Mouse (Mus musculus): ENCODE data around the gene Gm20518. TPM values are rescaled to one million over a fixed set of nuclear protein-coding genes. Genes with fewer than 3 reads are reported as not detected.

Gene Gm20518
- total and polyA plus RNA-seq, 3 experiments: 0.09 to 1.0 (median 0.75) TPM

DNA sequence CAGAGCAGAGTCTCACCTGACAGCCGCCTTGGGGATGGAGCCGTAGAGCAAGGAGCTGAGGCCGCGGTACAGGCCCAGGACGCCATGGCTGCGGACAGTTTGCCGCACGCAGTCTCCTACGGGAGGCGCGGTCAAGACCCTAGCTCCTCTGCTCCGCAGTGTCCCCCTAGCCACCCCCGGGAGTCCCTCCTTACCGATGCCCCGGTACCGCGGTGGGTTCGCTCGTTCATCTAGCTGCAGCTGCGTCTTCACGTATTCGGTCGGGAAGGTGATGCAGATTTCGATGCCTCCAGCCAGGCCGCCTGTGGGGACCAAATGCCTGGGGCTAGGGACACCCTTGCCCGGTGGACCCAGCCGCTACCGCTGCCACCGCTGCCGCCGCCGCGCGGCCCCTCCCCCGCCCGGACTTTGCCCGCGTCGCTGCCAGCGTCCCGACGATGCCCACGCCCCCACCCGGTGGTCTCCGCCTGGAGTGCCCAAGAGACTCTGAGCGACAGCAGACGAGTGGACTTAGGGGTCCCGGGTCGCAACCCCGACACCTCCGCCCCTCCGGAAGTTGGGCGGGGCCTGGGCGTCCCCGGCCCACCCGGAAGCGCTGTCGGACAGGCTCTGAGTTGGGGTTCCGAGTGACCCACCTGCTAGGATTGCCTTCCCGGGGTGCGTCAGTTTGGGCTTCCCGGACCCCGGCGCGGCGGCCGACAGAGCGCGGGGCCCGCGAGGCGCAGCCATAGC lies 36.0 kb upstream of the Gm20518 start:
- Histone ChIP-seq H3K4me1 (ENCODE audit: insufficient read depth, low read depth, low read length) (peaks cover 65% of the 10 kb centered on the region), H3K4me3 (ENCODE audit: low read depth, low read length) (peak overlapping the region; percentile 89), H3K27me3 (ENCODE audit: insufficient read depth, low read length) (peaks cover 9% of the 10 kb centered on the region; the same call in 1 of the 2 replicates), H3K36me3 (replicated peaks) (peaks cover 43% of the 10 kb centered on the region), H3K9me3 (replicated peaks) (no peaks in the 10 kb centered on the region)
- no peak for TF ChIP-seq CTCF (IDR thresholded peaks at IDR 0.05; ENCODE audit: low read depth, low read length)
- no peak for TF ChIP-seq POLR2AphosphoS5 (IDR thresholded peaks at IDR 0.05; ENCODE audit: insufficient replicate concordance, low read depth, low read length)
- TF ChIP-seq TAL1 (conservative IDR thresholded peaks at IDR 0.05; ENCODE audit: low read depth, low read length): no peak
- no peak for TF ChIP-seq GATA1 (IDR thresholded peaks at IDR 0.05; ENCODE audit: borderline replicate concordance, low read length)
- no peak for TF ChIP-seq GATA2 (IDR thresholded peaks at IDR 0.05; ENCODE audit: borderline replicate concordance, low read depth, low read length)
- DNase-seq (ENCODE audit: low spot score): peak; percentile 62
- no peak for ATAC-seq (ENCODE audit: extremely low read depth, insufficient number of reproducible peaks, low FRiP score, poor library complexity, severe bottlenecking)

DNA sequence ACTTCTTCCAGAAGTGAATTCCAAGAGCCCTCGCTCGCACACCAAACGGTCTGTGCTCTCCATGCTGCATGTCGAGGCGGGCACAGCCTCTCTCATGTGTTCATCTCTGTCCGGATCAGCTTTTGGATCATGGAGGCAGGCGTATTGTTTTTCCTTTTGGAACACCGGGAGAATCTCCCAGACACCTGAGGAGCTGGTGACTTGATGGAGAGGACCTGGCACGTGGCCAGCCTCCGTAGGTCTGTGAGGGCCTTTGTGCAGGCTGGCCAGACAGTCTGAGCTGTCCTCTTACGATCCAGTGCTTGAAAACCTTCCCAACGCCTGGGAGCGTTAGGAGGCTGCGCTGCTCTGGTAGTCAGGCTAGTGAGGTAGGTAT lies 30.7 kb upstream of the Gm20518 start:
- peaks cover 41% of the 10 kb centered on the region for H3K36me3 ChIP-seq (replicated peaks)
- TF ChIP-seq CTCF (IDR thresholded peaks at IDR 0.05; ENCODE audit: low read depth, low read length) (no peak), POLR2AphosphoS5 (IDR thresholded peaks at IDR 0.05; ENCODE audit: insufficient replicate concordance, low read depth, low read length) (0 out of 2 replicates have a peak, but pooled peaks have one; percentile 13)
- peak overlapping the region; percentile 80 for H3K4me3 ChIP-seq (ENCODE audit: low read depth, low read length)
- no peak for ATAC-seq (ENCODE audit: extremely low read depth, insufficient number of reproducible peaks, low FRiP score, poor library complexity, severe bottlenecking)
- H3K4me1 ChIP-seq (ENCODE audit: insufficient read depth, low read depth, low read length): peaks cover 63% of the 10 kb centered on the region
- DNase-seq (ENCODE audit: low spot score): no peak
- H3K27me3 ChIP-seq (ENCODE audit: insufficient read depth, low read length): peaks cover 8% of the 10 kb centered on the region; the same call in 1 of the 2 replicates
- H3K9me3 ChIP-seq (replicated peaks): no peaks in the 10 kb centered on the region

DNA sequence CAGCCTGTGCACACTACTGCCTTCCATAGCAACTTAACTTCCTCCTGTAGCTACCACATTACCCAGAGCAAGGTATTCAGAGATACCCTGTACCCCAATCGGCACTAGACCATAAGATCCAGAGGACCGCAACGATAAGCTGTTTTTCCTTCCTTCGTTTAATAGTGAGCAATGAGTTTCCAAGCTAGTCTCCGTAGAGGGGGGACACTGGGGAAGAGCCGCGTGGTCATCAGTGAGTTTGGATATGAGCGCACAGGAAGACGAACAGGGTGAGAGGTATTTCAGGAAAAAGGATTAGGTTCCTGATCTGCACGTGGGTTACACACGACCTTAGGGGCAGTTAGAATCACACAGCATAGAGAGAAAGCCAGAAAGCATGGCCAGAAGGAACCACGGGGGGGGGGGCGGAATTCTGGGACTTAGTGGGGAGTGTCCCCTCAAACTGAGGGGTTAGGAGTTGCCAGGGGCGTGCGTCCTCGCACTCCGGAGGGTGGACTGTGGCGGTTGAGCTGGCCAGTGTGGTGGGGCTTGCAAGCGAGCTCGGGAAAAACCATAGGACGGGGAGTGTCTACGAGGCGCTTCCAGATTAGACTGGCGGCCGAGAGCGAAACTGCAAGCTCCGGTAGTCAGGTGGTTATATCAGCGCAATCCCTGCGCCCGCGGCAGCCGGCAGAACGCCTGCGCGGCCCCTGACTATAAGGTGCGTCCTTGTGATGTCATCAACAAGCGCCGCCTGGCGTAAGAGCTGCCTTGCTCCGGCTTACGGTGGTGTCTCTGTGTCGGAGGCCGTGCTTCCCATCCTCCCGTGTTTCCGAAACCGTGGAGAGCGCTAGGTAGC lies 30.1 kb upstream of the Gm20518 start:
- TF ChIP-seq TAL1 (conservative IDR thresholded peaks at IDR 0.05; ENCODE audit: low read depth, low read length) (no peak), POLR2AphosphoS5 (IDR thresholded peaks at IDR 0.05; ENCODE audit: insufficient replicate concordance, low read depth, low read length) (no peak), GATA1 (IDR thresholded peaks at IDR 0.05; ENCODE audit: borderline replicate concordance, low read length) (no peak), GATA2 (IDR thresholded peaks at IDR 0.05; ENCODE audit: borderline replicate concordance, low read depth, low read length) (no peak), CTCF (IDR thresholded peaks at IDR 0.05; ENCODE audit: low read depth, low read length) (no peak)
- peaks cover 10% of the 10 kb centered on the region for H3K27me3 ChIP-seq (ENCODE audit: insufficient read depth, low read length)
- ATAC-seq (ENCODE audit: extremely low read depth, insufficient number of reproducible peaks, low FRiP score, poor library complexity, severe bottlenecking): peak; percentile 84
- peaks cover 35% of the 10 kb centered on the region for H3K36me3 ChIP-seq (replicated peaks)
- no peaks in the 10 kb centered on the region for H3K9me3 ChIP-seq (replicated peaks)
- H3K4me3 ChIP-seq (ENCODE audit: low read depth, low read length): peak overlapping the region; percentile 80
- peaks cover 57% of the 10 kb centered on the region for H3K4me1 ChIP-seq (ENCODE audit: insufficient read depth, low read depth, low read length)
- DNase-seq (ENCODE audit: low spot score): peak; percentile 80

DNA sequence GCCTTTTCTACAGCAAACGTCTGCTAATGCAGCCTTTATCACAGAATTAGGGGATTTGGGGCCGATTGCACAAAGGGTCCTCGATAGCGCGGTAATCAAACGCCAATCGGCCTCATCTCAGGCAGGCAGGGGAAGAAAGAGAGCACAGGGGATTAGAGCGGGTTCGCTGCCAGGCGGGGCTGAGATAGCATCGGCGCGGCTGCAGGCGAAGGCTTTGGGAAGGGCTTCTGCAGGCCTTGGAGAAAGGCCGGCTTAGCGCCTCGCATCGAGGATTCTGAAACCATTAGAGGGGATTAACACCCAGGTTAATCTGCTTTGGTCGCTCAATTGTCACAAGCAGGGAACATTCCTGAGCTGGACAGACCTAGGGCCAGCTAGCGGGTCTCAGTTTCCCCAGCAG lies 29.1 kb upstream of the Gm20518 start:
- H3K36me3 ChIP-seq (replicated peaks): peaks cover 25% of the 10 kb centered on the region
- H3K4me3 ChIP-seq (ENCODE audit: low read depth, low read length): no peak overlapping the region
- H3K9me3 ChIP-seq (replicated peaks): no peaks in the 10 kb centered on the region
- ATAC-seq (ENCODE audit: extremely low read depth, insufficient number of reproducible peaks, low FRiP score, poor library complexity, severe bottlenecking) (no peak), DNase-seq (ENCODE audit: low spot score) (no peak)
- peaks cover 48% of the 10 kb centered on the region for H3K4me1 ChIP-seq (ENCODE audit: insufficient read depth, low read depth, low read length)
- TF ChIP-seq POLR2AphosphoS5 (IDR thresholded peaks at IDR 0.05; ENCODE audit: insufficient replicate concordance, low read depth, low read length) (no peak), GATA1 (IDR thresholded peaks at IDR 0.05; ENCODE audit: borderline replicate concordance, low read length) (no peak), TAL1 (conservative IDR thresholded peaks at IDR 0.05; ENCODE audit: low read depth, low read length) (no peak), GATA2 (IDR thresholded peaks at IDR 0.05; ENCODE audit: borderline replicate concordance, low read depth, low read length) (no peak), CTCF (IDR thresholded peaks at IDR 0.05; ENCODE audit: low read depth, low read length) (no peak)
- peaks cover 17% of the 10 kb centered on the region for H3K27me3 ChIP-seq (ENCODE audit: insufficient read depth, low read length)

DNA sequence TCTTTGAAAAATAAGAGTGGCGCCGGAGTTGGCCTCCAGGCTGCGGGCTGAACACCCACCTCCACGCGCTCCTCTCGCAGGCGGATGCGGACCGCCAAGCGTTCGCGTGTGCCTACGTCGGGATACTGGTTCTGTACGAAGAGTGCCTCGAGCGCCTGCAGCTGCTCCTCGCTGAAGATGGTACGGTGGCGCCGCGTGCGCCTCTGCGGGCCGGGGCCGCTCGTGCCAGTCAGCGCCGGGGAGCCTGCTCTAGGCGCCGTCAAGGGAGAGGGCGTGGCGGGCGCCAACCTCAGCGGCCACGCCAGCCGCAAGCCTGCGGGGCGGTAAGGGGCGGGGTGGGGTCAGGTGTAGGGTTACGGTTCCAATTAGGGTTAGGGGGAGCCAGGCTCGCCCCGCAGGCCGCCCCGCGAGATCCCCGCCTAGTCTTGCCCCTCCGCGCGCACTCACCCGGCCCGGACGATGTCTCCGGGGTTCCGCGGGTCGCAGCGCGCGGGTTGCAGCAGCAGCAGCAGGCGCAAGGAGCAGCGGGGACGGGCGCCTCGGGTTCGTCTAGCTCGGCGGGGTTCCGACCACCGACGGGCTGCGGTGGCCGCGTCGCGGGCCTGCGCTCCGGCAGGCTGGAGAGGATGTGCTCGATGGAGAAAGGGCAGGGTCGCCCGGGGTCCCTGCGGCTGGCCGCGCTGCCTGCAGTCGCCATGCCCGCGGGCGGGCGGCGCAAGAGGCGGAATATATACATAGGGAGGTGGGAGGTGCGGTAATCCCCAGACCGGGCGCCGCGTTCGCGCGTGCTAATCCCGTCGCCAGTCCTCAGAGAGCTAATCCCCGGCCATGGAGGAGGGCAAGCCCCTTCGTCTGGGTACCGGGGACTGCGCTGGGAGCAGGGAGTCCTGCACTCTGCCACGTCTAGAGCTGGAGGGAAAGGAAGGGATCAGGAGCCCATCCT lies 23.1 kb upstream of the Gm20518 start, which contains the start of gene Gsc2:
Gsc2 (minus strand) TSS at position 753 of the 943 bp plus-strand sequence.
- DNase-seq (ENCODE audit: low spot score) (no peak), ATAC-seq (ENCODE audit: extremely low read depth, insufficient number of reproducible peaks, low FRiP score, poor library complexity, severe bottlenecking) (no peak)
- H3K36me3 ChIP-seq (replicated peaks): peaks cover 5% of the 10 kb centered on the region
- H3K9me3 ChIP-seq (replicated peaks): peaks cover 11% of the 10 kb centered on the region
- peaks cover 9% of the 10 kb centered on the region for H3K4me1 ChIP-seq (ENCODE audit: insufficient read depth, low read depth, low read length)
- no peak for TF ChIP-seq POLR2AphosphoS5 (IDR thresholded peaks at IDR 0.05; ENCODE audit: insufficient replicate concordance, low read depth, low read length)
- no peak within 1 kb of the TSS; the same call in 1 of the 2 replicates for H3K4me3 ChIP-seq (ENCODE audit: low read depth, low read length)
- H3K27me3 ChIP-seq (ENCODE audit: insufficient read depth, low read length): peaks cover 47% of the 10 kb centered on the region
